Mouse (Mus musculus) neural tube, embryonic 13.5 days (tissue): ENCODE measurements at regions not wholly inside any gene's neighbourhood (a gene's known extent, or its start where the extent isn't known, plus 50 kb on each side); places are given as distances from the start of the nearest gene placed in this dataset.

Source experiments
- ATAC-seq: fragments of 200-750 bp; cut with Nextera tagmentation; 2 replicates; pipeline ENCODE4 v1.8.0; 2017; ENCODE audit warnings: low read depth, mild to moderate bottlenecking, moderate TSS enrichment, moderate library complexity
- H3K27ac ChIP-seq: fragments of 300-500 bp; sonication (generic); replicated peaks from 2 replicates; pipeline ENCODE4 v1.5.1; 2015; ENCODE audit warnings: moderate library complexity, mild to moderate bottlenecking, inconsistent platforms
- H3K27me3 ChIP-seq: fragments of 300-500 bp; sonication (generic); 2 replicates; pipeline ENCODE4 v1.6.1; 2015; ENCODE audit warnings: mild to moderate bottlenecking, inconsistent platforms
- H3K36me3 ChIP-seq: fragments of 300-500 bp; sonication (generic); 2 replicates; pipeline ENCODE4 v1.6.1; 2015; ENCODE audit warnings: mild to moderate bottlenecking, inconsistent platforms
- H3K4me1 ChIP-seq: fragments of 300-500 bp; sonication (generic); replicated peaks from 2 replicates; pipeline ENCODE4 v1.6.1; 2015; ENCODE audit warnings: inconsistent platforms
- H3K4me2 ChIP-seq: fragments of 300-500 bp; sonication (generic); 2 replicates; pipeline ENCODE4 v1.6.1; 2015; ENCODE audit warnings: inconsistent platforms, mild to moderate bottlenecking, moderate library complexity
- H3K4me3 ChIP-seq: fragments of 300-500 bp; sonication (generic); 2 replicates; pipeline ENCODE4 v1.5.1; 2015; ENCODE audit warnings: mild to moderate bottlenecking, inconsistent platforms
- H3K9ac ChIP-seq: fragments of 300-500 bp; sonication (generic); 2 replicates; pipeline ENCODE4 v1.6.1; 2015; ENCODE audit warnings: moderate library complexity, mild to moderate bottlenecking, inconsistent platforms
- H3K9me3 ChIP-seq: fragments of 300-500 bp; sonication (generic); 2 replicates; pipeline ENCODE4 v1.6.1; 2016; ENCODE audit warnings: inconsistent platforms
- WGBS: fragments of 180-500 bp; shearing (Covaris S2); methylation state at CpG from one replicate; pipeline ENCODE4 v1.1.7; 2015; 5-methylcytosine and 5-hydroxymethylcytosine counted together

- H3K4me2 ChIP-seq: no peak overlapping the region
- no peak overlapping the region for H3K4me3 ChIP-seq
- no peak overlapping the region for H3K27ac ChIP-seq
- ATAC-seq: no peak
- WGBS: 73% methylated on average over 3 of the region's 3 CpGs
- H3K36me3 ChIP-seq: no peaks in the 10 kb centered on the region
- H3K9ac ChIP-seq: no peak overlapping the region
- no peaks in the 10 kb centered on the region for H3K4me1 ChIP-seq
- H3K27me3 ChIP-seq: no peaks in the 10 kb centered on the region
- no peaks in the 10 kb centered on the region for H3K9me3 ChIP-seq
Observed at GRCm38 (mm10) chr7:95005403-95005802, 1165.6 kb upstream of the Tenm4 start.

- no peak for ATAC-seq
- H3K4me2 ChIP-seq: no peak overlapping the region
- WGBS: 82% methylated on average over 6 of the region's 6 CpGs
- H3K9ac ChIP-seq: no peak overlapping the region
- no peaks in the 10 kb centered on the region for H3K4me1 ChIP-seq
- H3K27ac ChIP-seq: no peak overlapping the region
- H3K4me3 ChIP-seq: no peak overlapping the region
- no peaks in the 10 kb centered on the region for H3K36me3 ChIP-seq
- no peaks in the 10 kb centered on the region for H3K27me3 ChIP-seq
- no peaks in the 10 kb centered on the region for H3K9me3 ChIP-seq
Observed at GRCm38 (mm10) chr7:95008896-95009430, 1162.1 kb upstream of the Tenm4 start.

- H3K9ac ChIP-seq: no peak overlapping the region
- no peaks in the 10 kb centered on the region for H3K9me3 ChIP-seq
- no peak overlapping the region for H3K27ac ChIP-seq
- H3K4me3 ChIP-seq: no peak overlapping the region
- 86% methylated on average over 1 of the region's 1 CpGs for WGBS
- no peaks in the 10 kb centered on the region for H3K4me1 ChIP-seq
- H3K36me3 ChIP-seq: no peaks in the 10 kb centered on the region
- no peak for ATAC-seq
- no peak overlapping the region for H3K4me2 ChIP-seq
- no peaks in the 10 kb centered on the region for H3K27me3 ChIP-seq
Observed at GRCm38 (mm10) chr7:95020285-95020684, 1150.8 kb upstream of the Tenm4 start.

GRCm38 (mm10) chr7:95027915-95028810 is 1142.9 kb upstream of the Tenm4 start:
- ATAC-seq: no peak
- Histone ChIP-seq H3K27ac (no peak overlapping the region), H3K27me3 (no peaks in the 10 kb centered on the region), H3K9ac (no peak overlapping the region), H3K36me3 (no peaks in the 10 kb centered on the region), H3K4me3 (no peak overlapping the region), H3K9me3 (no peaks in the 10 kb centered on the region), H3K4me2 (no peak overlapping the region), H3K4me1 (no peaks in the 10 kb centered on the region)
- WGBS: 79% methylated on average over 4 of the region's 4 CpGs
